Mouse (Mus musculus) myocyte (in vitro differentiated cells): ENCODE results near the gene Mpg. TPM values are rescaled to one million over a fixed set of nuclear protein-coding genes. Genes with fewer than 3 reads are reported as not detected.
A peak's percentile ranks its signal among the peaks of the same experiment; 100 is the strongest.

ENCODE experiments used
- H3K27me3 ChIP-seq: one replicate; pipeline ENCODE4 v1.6.1; 2011; ENCODE audit not compliant: control insufficient read depth, insufficient read depth, insufficient read length
- H3K36me3 ChIP-seq: one replicate; pipeline ENCODE4 v1.6.1; 2011; ENCODE audit not compliant: control insufficient read depth, insufficient read depth
- H3K4me2 ChIP-seq: one replicate; pipeline ENCODE4 v1.6.1; 2011; ENCODE audit warnings: low read depth, control low read depth
- H3K4me3 ChIP-seq: one replicate; pipeline ENCODE4 v1.5.1; 2011; ENCODE audit warnings: mild to moderate bottlenecking, control low read depth, moderate library complexity
- H3K79me2 ChIP-seq: one replicate; pipeline ENCODE4 v1.6.1; 2011; ENCODE audit not compliant: control insufficient read depth, insufficient read depth
- H3ac ChIP-seq: one replicate; pipeline ENCODE4 v1.6.1; 2011; ENCODE audit not compliant: control insufficient read depth, insufficient read length
- CEBPB ChIP-seq: IDR thresholded peaks from 2 replicates; pipeline ENCODE4 v1.6.1; 2011; ENCODE audit warnings: mild to moderate bottlenecking, moderate library complexity; ENCODE audit not compliant: poor library complexity, insufficient read depth, severe bottlenecking
- E2F4 ChIP-seq: IDR thresholded peaks from one replicate; pipeline ENCODE4 v1.6.1; 2011; ENCODE audit warnings: mild to moderate bottlenecking, control low read depth, moderate library complexity; ENCODE audit not compliant: insufficient read depth
- MAX ChIP-seq: IDR thresholded peaks from one replicate; pipeline ENCODE4 v1.6.1; 2011; ENCODE audit warnings: low read depth, mild to moderate bottlenecking, control low read depth
- MYOD1 ChIP-seq, 3 experiments: IDR thresholded peaks; one replicate each; pipeline ENCODE4 v1.6.1; 2011; ENCODE audit warnings: control low read depth in 2 of 3, low read depth in 2 of 3, mild to moderate bottlenecking in 2 of 3, moderate library complexity in 1 of 3; ENCODE audit not compliant: insufficient read length in 2 of 3, control insufficient read depth in 1 of 3
- MYOG ChIP-seq, 3 experiments: IDR thresholded peaks; one replicate each; pipeline ENCODE4 v1.6.1; 2011; ENCODE audit warnings: control low read depth in 2 of 3, low read depth in 2 of 3, mild to moderate bottlenecking in 2 of 3; ENCODE audit not compliant: insufficient read length in 2 of 3, control insufficient read depth in 1 of 3, insufficient read depth in 1 of 3
- POLR2A ChIP-seq: IDR thresholded peaks from one replicate; pipeline ENCODE4 v1.6.1; 2011; ENCODE audit warnings: low read depth, mild to moderate bottlenecking, control low read depth, moderate library complexity; ENCODE audit not compliant: insufficient read length
- POLR2AphosphoS2 ChIP-seq: IDR thresholded peaks from one replicate; pipeline ENCODE4 v1.6.1; 2011; ENCODE audit warnings: low read depth, control low read depth; ENCODE audit not compliant: insufficient read length
- REST ChIP-seq: IDR thresholded peaks from one replicate; pipeline ENCODE4 v1.6.1; 2011; ENCODE audit warnings: mild to moderate bottlenecking, control low read depth, moderate library complexity; ENCODE audit not compliant: insufficient read depth, insufficient read length
- SRF ChIP-seq: IDR thresholded peaks from one replicate; pipeline ENCODE4 v1.6.1; 2011; ENCODE audit warnings: low read depth; ENCODE audit not compliant: control insufficient read depth, insufficient read length
- TCF12 ChIP-seq: IDR thresholded peaks from one replicate; pipeline ENCODE4 v1.6.1; 2011; ENCODE audit warnings: mild to moderate bottlenecking, control low read depth; ENCODE audit not compliant: poor library complexity, insufficient read depth, severe bottlenecking
- TCF3 ChIP-seq: IDR thresholded peaks from one replicate; pipeline ENCODE4 v1.6.1; 2011; ENCODE audit warnings: low read depth, control low read depth; ENCODE audit not compliant: insufficient read length
- USF1 ChIP-seq: IDR thresholded peaks from one replicate; pipeline ENCODE4 v1.6.1; 2011; ENCODE audit warnings: low read depth, mild to moderate bottlenecking, control low read depth, moderate library complexity
- polyA plus RNA-seq: library from polyadenylated mRNA; unstranded; fragments of >200 nt; fragmentation: generic; extraction: Trizol; gene quantifications from one replicate; pipeline ENCODE4 v1.2.1, GENCODE M21; 2012; ENCODE audit warnings: missing spikeins

The Mpg gene
- 23.8 TPM for polyA plus RNA-seq

- Histone ChIP-seq H3K36me3 (peaks cover 4% of the 10 kb centered on the region), H3K4me2 (peak within 1 kb of the TSS; percentile 77), H3K27me3 (no peaks in the 10 kb centered on the region), H3K79me2 (peaks cover 3% of the 10 kb centered on the region), H3ac (peak within 1 kb of the TSS; percentile 44), H3K4me3 (peak within 1 kb of the TSS; percentile 35)
- peak; percentile 26 for TF ChIP-seq SRF
- TF ChIP-seq E2F4 = peak; percentile 15
- peak; percentile 98 for TF ChIP-seq POLR2A
- TF ChIP-seq MYOD1 (IDR thresholded peaks at IDR 0.05; ENCODE audit: control insufficient read depth in 1 of 3, insufficient read length in 2 of 3, low read depth in 2 of 3) = no peak
- TF ChIP-seq POLR2AphosphoS2 = peak; percentile 97
- no peak for TF ChIP-seq MAX
Observed at GRCm38 (mm10) chr11:32226124-32226871, at the start of gene Mpg. TSS of gene Mpg (plus strand) at chr11:32226505.

GRCm38 (mm10) chr11:32178506-32178905 is 47.8 kb upstream of the Mpg start:
- Histone ChIP-seq H3K4me3 (no peak overlapping the region), H3K4me2 (no peak overlapping the region), H3ac (no peak overlapping the region), H3K36me3 (no peaks in the 10 kb centered on the region), H3K27me3 (peaks cover 20% of the 10 kb centered on the region), H3K79me2 (no peaks in the 10 kb centered on the region)
- no peak for TF ChIP-seq USF1

GRCm38 (mm10) chr11:32181246-32181645 is 45.1 kb upstream of the Mpg start:
- Histone ChIP-seq H3K27me3 (peaks cover 36% of the 10 kb centered on the region), H3K4me3 (no peak overlapping the region), H3ac (no peak overlapping the region), H3K4me2 (no peak overlapping the region), H3K36me3 (no peaks in the 10 kb centered on the region), H3K79me2 (no peaks in the 10 kb centered on the region)
- no peak for TF ChIP-seq TCF12

GRCm38 (mm10) chr11:32181973-32182868 is 44.1 kb upstream of the Mpg start:
- TF ChIP-seq CEBPB (no peak), MYOD1 (IDR thresholded peaks at IDR 0.05; ENCODE audit: control insufficient read depth in 1 of 3, insufficient read length in 2 of 3, low read depth in 2 of 3) (no peak), POLR2A (no peak), SRF (no peak), USF1 (no peak), POLR2AphosphoS2 (no peak), MYOG (IDR thresholded peaks at IDR 0.05; ENCODE audit: control insufficient read depth in 1 of 3, insufficient read depth in 1 of 3, insufficient read length in 2 of 3, low read depth in 2 of 3) (no peak), TCF3 (no peak), MAX (no peak), TCF12 (no peak), REST (no peak)
- H3K4me3 ChIP-seq = no peak overlapping the region
- H3K79me2 ChIP-seq = no peaks in the 10 kb centered on the region
- H3K4me2 ChIP-seq = no peak overlapping the region
- peaks cover 26% of the 10 kb centered on the region for H3K27me3 ChIP-seq
- no peak overlapping the region for H3ac ChIP-seq
- H3K36me3 ChIP-seq = no peaks in the 10 kb centered on the region

- Histone ChIP-seq H3K4me2 (no peak overlapping the region), H3K36me3 (no peaks in the 10 kb centered on the region), H3K79me2 (no peaks in the 10 kb centered on the region), H3K4me3 (no peak overlapping the region), H3ac (no peak overlapping the region), H3K27me3 (peaks cover 24% of the 10 kb centered on the region)
- TF ChIP-seq SRF (no peak), MYOD1 (IDR thresholded peaks at IDR 0.05; ENCODE audit: control insufficient read depth in 1 of 3, insufficient read length in 2 of 3, low read depth in 2 of 3) (no peak), CEBPB (no peak), POLR2A (no peak), E2F4 (no peak)
Observed at GRCm38 (mm10) chr11:32184469-32184868, 41.8 kb upstream of the Mpg start.
